Mouse (Mus musculus) CH12F3 (cell line): ENCODE results near the gene Zfp386.

ENCODE experiments used
- in situ Hi-C: fragments of 300-500 bp; cut with MboI; formaldehyde crosslinking; loops from 2 replicates; pipeline ENCODE4 v1.14.3; 2020; ENCODE audit warnings: low sequenced_read_pairs

Gene Zfp386

GRCm38 (mm10) chr12:116089836-116090235, 42.3 kb downstream of the Zfp386 start:
- in situ Hi-C loops, result no loop called here

GRCm38 (mm10) chr12:116094765-116095555, 47.4 kb downstream of the Zfp386 start:
- in situ Hi-C loops, result no loop called here

GRCm38 (mm10) chr12:116096361-116096904, 48.9 kb downstream of the Zfp386 start:
- in situ Hi-C loops, result no loop called here

GRCm38 (mm10) chr12:116097166-116097565, 49.6 kb downstream of the Zfp386 start:
- in situ Hi-C loops, result no loop called here

- in situ Hi-C loops, result no loop called here
Observed at GRCm38 (mm10) chr12:116101945-116102344, 54.4 kb downstream of the Zfp386 start.

- in situ Hi-C loops, result no loop called here
Observed at GRCm38 (mm10) chr12:116109451-116110353, 62.2 kb downstream of the Zfp386 start.

GRCm38 (mm10) chr12:116111007-116111694, 63.6 kb downstream of the Zfp386 start:
- in situ Hi-C loops, result no loop called here
